Mouse (Mus musculus) liver, embryonic 16.5 days (tissue): ENCODE measurements around the gene Mcrip2. TPM values are rescaled to one million over a fixed set of nuclear protein-coding genes. Genes with fewer than 3 reads are reported as not detected.

Experiments used
- ATAC-seq: fragments of 200-750 bp; cut with Nextera tagmentation; 2 replicates; pipeline ENCODE4 v1.8.0; 2017; ENCODE audit warnings: low read depth, mild to moderate bottlenecking, moderate number of reproducible peaks, moderate library complexity
- H3K27ac ChIP-seq: fragments of 300-500 bp; sonication (generic); 2 replicates; pipeline ENCODE4 v1.5.1; 2014; ENCODE audit warnings: mild to moderate bottlenecking, low read length
- H3K27me3 ChIP-seq: fragments of 300-500 bp; sonication (generic); 2 replicates; pipeline ENCODE4 v1.6.1; 2014; ENCODE audit warnings: low read depth, low read length, mixed read lengths; ENCODE audit not compliant: control insufficient read depth, insufficient read depth
- H3K36me3 ChIP-seq: fragments of 300-500 bp; sonication (generic); 2 replicates; pipeline ENCODE4 v1.6.1; 2014; ENCODE audit warnings: mild to moderate bottlenecking; ENCODE audit not compliant: control insufficient read depth, insufficient read depth
- H3K4me1 ChIP-seq: fragments of 300-500 bp; sonication (generic); 2 replicates; pipeline ENCODE4 v1.6.1; 2014; ENCODE audit warnings: low read depth, low read length, mixed read lengths; ENCODE audit not compliant: control insufficient read depth
- H3K4me2 ChIP-seq: fragments of 300-500 bp; sonication (generic); 2 replicates; pipeline ENCODE4 v1.6.1; 2014; ENCODE audit warnings: low read depth, low read length, mixed read lengths
- H3K4me3 ChIP-seq: fragments of 300-500 bp; sonication (generic); 2 replicates; pipeline ENCODE4 v1.5.1; 2014; ENCODE audit warnings: low read depth, mild to moderate bottlenecking, low read length
- H3K9ac ChIP-seq: fragments of 300-500 bp; sonication (generic); 2 replicates; pipeline ENCODE4 v1.6.1; 2014; ENCODE audit warnings: low read depth, low read length
- H3K9me3 ChIP-seq: fragments of 300-500 bp; sonication (generic); replicated peaks from 2 replicates; pipeline ENCODE4 v1.6.1; 2016; ENCODE audit warnings: low read length; ENCODE audit not compliant: control insufficient read depth
- WGBS: fragments of 180-500 bp; shearing (Covaris S2); extraction: QIAGEN DNeasy Blood & Tissue Kit; methylation state at CpG from one replicate; pipeline ENCODE4 v1.1.7; 2014; ENCODE audit not compliant: insufficient replicate concordance; 5-methylcytosine and 5-hydroxymethylcytosine counted together
- polyA plus RNA-seq: library from polyadenylated mRNA; unstranded; fragments of >200 nt; fragmentation: Nextera tagmentation; extraction: Ambion mirVana; gene quantifications from 2 replicates; pipeline ENCODE4 v1.2.1, GENCODE M21; 2015

Gene Mcrip2
- polyA plus RNA-seq, 1 experiment from 2014 or later, result 37.0 TPM

DNA sequence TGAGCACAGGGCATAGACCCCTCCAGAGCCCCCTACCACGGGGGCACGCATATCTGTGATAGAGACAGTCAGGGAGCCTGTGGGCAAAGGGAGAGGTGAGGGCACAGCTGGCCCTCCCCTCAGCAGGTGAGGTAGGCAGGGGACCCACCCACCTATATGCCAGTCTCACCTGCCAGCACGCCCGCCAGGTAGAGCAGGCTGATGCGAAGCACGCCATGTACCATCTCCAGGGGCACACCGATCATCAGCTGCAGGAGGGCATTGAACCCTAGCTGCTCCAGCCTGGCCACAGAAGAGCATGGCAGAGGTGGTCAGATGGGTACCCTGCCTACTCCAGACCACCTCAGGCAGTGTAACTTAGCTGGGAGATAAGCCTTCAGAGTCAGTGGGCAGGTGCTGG, 33.3 kb downstream of the Mcrip2 start:
- Histone ChIP-seq H3K4me2 (no peak overlapping the region; the same call in 1 of the 2 replicates), H3K27ac (no peak overlapping the region), H3K4me3 (no peak overlapping the region), H3K36me3 (peaks cover 27% of the 10 kb centered on the region), H3K9me3 (no peaks in the 10 kb centered on the region), H3K9ac (no peak overlapping the region), H3K4me1 (peaks cover 64% of the 10 kb centered on the region), H3K27me3 (no peaks in the 10 kb centered on the region)
- ATAC-seq, result no peak
- 87% methylated on average over 7 of the region's 7 CpGs for WGBS

DNA sequence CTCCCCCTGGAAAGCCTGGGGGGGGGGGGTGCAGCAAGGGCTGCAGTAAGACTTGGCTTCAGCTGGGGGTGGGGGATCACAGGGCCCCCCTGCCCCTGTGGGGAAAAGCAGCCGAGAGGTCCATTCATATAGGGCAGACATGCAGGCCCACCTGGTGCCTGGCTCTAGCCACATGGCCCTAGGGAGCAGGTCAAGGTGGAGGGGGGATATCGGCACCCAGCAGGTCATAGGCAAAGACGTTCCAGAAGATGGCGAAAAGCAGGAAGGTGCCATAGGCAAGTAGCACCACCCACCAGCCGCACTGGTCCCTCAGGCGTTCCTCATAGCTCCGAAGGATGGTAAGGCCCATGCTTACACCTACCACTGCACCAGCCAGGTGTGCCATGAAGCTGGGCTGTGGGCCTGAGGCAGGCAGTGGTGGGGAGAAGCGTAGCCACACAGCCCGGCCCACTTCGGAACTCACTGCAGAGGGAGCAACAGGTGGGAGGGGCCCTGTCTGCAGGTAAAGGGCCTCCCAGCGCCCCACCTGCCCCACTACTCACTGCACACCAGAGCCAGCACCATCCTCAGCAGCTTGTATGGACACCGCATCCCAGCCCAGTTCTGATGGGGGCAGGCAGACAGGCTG, 33.9 kb downstream of the Mcrip2 start:
- Histone ChIP-seq H3K9me3 (no peaks in the 10 kb centered on the region), H3K27me3 (no peaks in the 10 kb centered on the region), H3K9ac (peak overlapping the region; percentile 91), H3K27ac (no peak overlapping the region), H3K4me1 (peaks cover 68% of the 10 kb centered on the region), H3K36me3 (peaks cover 24% of the 10 kb centered on the region), H3K4me2 (peak overlapping the region; percentile 99), H3K4me3 (peak overlapping the region; percentile 92)
- no peak for ATAC-seq
- 75% methylated on average over 12 of the region's 12 CpGs for whole genome bisulfite sequencing

GRCm38 (mm10) chr17:25833961-25834594, 34.5 kb downstream of the Mcrip2 start:
- WGBS, result 31% methylated on average over 6 of the region's 6 CpGs
- no peak for ATAC-seq
- Histone ChIP-seq H3K4me2 (peak overlapping the region; percentile 99), H3K9ac (peak overlapping the region; percentile 91), H3K4me1 (peaks cover 73% of the 10 kb centered on the region), H3K27me3 (no peaks in the 10 kb centered on the region), H3K4me3 (peak overlapping the region; percentile 92), H3K9me3 (no peaks in the 10 kb centered on the region), H3K27ac (peak overlapping the region; percentile 97), H3K36me3 (peaks cover 18% of the 10 kb centered on the region)

GRCm38 (mm10) chr17:25833291-25833663, 35.3 kb downstream of the Mcrip2 start, which contains the start of gene Stub1:
Gene Stub1, minus strand, starts transcription at chr17:25833404.
- Histone ChIP-seq H3K4me2 (peak within 1 kb of the TSS; percentile 99), H3K4me3 (peak within 1 kb of the TSS; percentile 92), H3K9me3 (no peaks in the 10 kb centered on the region), H3K4me1 (peaks cover 77% of the 10 kb centered on the region), H3K9ac (peak within 1 kb of the TSS; percentile 91), H3K36me3 (peaks cover 16% of the 10 kb centered on the region), H3K27me3 (no peaks in the 10 kb centered on the region), H3K27ac (peak within 1 kb of the TSS; percentile 97)
- under 1% methylated on average over 24 of the region's 24 CpGs for WGBS
- ATAC-seq, result peak; percentile 64

DNA sequence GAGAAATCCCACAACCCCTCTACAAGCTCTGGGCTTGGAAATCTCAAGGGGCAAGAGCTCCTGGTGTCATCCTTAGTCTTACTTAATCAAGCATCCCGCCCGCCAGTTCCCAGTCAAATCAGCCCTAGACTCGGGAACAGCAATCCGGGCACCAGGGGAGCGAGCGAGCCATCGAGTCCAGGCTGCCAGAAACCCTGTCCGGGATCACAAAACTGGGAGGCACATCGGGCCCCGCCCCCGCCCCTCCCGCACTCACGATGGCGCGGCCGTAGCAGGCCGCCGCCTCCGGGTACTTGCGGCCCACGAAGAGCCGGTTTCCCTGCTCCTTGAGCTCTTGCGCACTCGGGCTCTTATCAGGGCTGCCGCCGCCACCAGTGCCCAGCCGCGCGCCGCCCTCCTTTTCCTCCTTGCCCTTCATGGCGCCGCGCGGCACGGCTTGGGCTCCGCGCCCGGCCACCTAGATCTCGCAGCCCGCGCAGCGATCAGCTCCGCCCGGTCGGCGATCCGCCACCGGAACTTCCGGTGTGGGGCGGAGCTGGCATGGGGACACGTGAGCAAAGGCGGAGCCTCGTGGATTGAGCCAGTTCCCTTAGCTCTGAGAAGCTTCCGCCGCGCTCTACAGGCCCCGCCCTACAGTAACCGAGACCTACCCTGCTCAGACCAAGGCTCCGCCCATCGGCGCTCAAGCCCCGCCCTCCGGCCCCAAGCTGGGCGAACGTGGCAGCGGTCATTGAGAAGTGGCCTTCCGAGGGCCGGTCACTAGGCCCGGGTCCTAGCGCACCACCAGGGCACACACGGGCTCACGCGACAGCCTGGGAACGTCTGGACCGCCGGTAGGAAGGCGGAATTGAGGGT, 35.9 kb downstream of the Mcrip2 start:
- no peaks in the 10 kb centered on the region for H3K9me3 ChIP-seq
- H3K4me2 ChIP-seq, result peak overlapping the region; percentile 99
- WGBS, result under 1% methylated on average over 71 of the region's 77 CpGs
- H3K4me1 ChIP-seq, result peaks cover 80% of the 10 kb centered on the region
- H3K36me3 ChIP-seq, result peaks cover 14% of the 10 kb centered on the region
- H3K27me3 ChIP-seq, result no peaks in the 10 kb centered on the region
- peak; percentile 91 for ATAC-seq
- peak overlapping the region; percentile 92 for H3K4me3 ChIP-seq
- peak overlapping the region; percentile 91 for H3K9ac ChIP-seq
- peak overlapping the region; percentile 97 for H3K27ac ChIP-seq

DNA sequence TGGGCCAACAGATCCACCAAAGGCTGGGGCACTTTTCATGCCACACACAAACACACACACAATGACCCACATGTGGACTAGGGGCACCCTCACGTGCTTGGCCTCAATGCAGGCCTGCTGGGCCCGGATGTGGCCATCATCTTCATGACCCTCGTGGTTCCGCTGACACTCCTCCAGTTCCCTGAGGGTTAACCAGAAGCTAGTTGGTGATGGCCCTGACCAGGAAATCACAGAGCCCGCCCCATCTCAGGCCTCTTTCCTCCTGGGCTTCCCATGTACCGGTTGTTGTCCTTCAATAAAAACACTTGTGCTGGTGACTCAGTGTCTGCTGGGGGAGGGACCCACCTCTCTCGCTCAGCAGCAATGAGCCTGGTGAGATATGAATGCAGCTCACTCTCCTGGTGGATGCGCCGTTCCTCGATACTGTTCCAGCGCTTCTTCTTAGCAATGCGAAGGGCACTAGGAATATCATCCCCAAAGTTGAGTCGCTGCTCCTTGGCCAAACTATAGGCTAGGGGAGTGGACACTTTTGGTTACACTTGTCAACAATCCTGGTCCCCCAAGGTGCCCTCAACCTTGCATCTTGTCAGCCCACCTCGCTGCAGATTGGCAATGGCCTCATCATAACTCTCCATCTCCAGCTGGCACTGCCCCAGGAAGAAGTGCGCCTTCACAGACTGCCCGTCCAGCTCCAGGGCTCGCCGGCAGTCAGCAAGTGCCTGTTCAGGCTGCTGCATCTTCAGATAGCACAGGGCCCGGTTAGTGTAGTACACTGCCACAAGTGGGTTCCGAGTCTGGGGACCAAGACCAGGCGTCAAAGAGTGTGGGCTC, 36.9 kb downstream of the Mcrip2 start:
- Histone ChIP-seq H3K27me3 (no peaks in the 10 kb centered on the region), H3K36me3 (peaks cover 14% of the 10 kb centered on the region), H3K4me3 (peak overlapping the region; percentile 92), H3K4me2 (peak overlapping the region; percentile 99), H3K27ac (peak overlapping the region; percentile 97), H3K9ac (peak overlapping the region; percentile 79), H3K4me1 (peaks cover 71% of the 10 kb centered on the region), H3K9me3 (no peaks in the 10 kb centered on the region)
- no peak for ATAC-seq
- WGBS, result 41% methylated on average over 21 of the region's 21 CpGs

DNA sequence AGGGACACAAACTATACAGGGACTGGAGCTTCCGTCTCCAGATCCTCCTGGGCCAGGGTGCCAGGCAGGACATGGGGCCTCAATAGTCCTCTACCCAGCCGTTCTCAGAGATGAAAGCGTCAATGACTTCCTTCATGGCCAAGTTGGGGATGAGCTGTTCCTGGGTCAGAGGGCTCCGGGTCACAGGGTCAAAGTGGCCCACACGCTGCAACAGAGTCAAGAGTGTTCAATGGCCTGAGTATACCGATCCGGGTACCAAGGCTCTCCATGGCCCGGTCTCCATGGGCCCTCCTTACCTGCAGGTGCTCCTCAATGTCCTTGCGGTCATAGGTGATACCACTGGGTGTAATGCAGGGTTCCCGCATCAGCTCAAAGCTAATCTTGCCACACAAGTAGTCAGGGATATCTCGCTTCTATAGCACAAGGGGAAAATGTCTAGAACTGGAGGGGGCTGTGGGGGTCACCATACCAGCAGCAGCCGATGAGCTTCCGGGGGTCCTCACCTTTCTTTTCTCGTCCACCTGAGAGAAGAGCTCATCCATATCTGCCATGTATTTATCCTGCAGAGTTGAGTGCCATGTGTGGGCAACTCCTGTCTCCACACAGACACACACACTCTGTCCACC, 37.6 kb downstream of the Mcrip2 start:
- ATAC-seq, result no peak
- Histone ChIP-seq H3K27ac (no peak overlapping the region), H3K4me1 (peaks cover 63% of the 10 kb centered on the region)

GRCm38 (mm10) chr17:25830200-25830753, 38.3 kb downstream of the Mcrip2 start:
- H3K27ac ChIP-seq, result peak overlapping the region; percentile 75; the same call in 1 of the 2 replicates
- H3K4me1 ChIP-seq, result peaks cover 60% of the 10 kb centered on the region
- no peaks in the 10 kb centered on the region for H3K27me3 ChIP-seq
- no peaks in the 10 kb centered on the region for H3K9me3 ChIP-seq
- no peak for ATAC-seq
- H3K4me2 ChIP-seq, result peak overlapping the region; percentile 69; the same call in 1 of the 2 replicates
- H3K9ac ChIP-seq, result no peak overlapping the region; the same call in 1 of the 2 replicates
- WGBS, result 66% methylated on average over 4 of the region's 4 CpGs
- H3K4me3 ChIP-seq, result peak overlapping the region; percentile 60; the same call in 1 of the 2 replicates
- H3K36me3 ChIP-seq, result peaks cover 14% of the 10 kb centered on the region

More for the DNA sequence above, 37.6 kb downstream of the Mcrip2 start:
- 0 out of 2 replicates have a peak overlapping the region, but pooled peaks have one; percentile 99 for H3K4me2 ChIP-seq
- no peak overlapping the region for H3K4me3 ChIP-seq
- peaks cover 14% of the 10 kb centered on the region for H3K36me3 ChIP-seq
- no peaks in the 10 kb centered on the region for H3K9me3 ChIP-seq
- no peak overlapping the region; the same call in 1 of the 2 replicates for H3K9ac ChIP-seq
- 78% methylated on average over 14 of the region's 14 CpGs for WGBS
- no peaks in the 10 kb centered on the region for H3K27me3 ChIP-seq
